Mouse (Mus musculus) kidney, postnatal 36 days (tissue): ENCODE measurements around the gene Rab31.

Experiments used
- DNase-seq, 2 experiments: peaks; one replicate each; pipeline ENCODE4 v3.0.0; 2021 to 2022; ENCODE audit warnings: mixed read lengths in 2 of 2

Rab31 gene

GRCm38 (mm10) chr17:65771951-65772934 lies at the start of gene Rab31:
Gene Rab31, minus strand, starts transcription at chr17:65772752.
- DNase-seq, result peak; percentile 88 to 93

GRCm38 (mm10) chr17:65820197-65820596 lies 47.6 kb upstream of the Rab31 start:
- DNase-seq, result no peak

GRCm38 (mm10) chr17:65813763-65814162 lies 41.2 kb upstream of the Rab31 start:
- DNase-seq, result no peak

GRCm38 (mm10) chr17:65811032-65811431 lies 38.5 kb upstream of the Rab31 start:
- DNase-seq, result no peak

- no peak for DNase-seq
Measured at GRCm38 (mm10) chr17:65806416-65806815, 33.9 kb upstream of the Rab31 start.

GRCm38 (mm10) chr17:65805966-65806365 lies 33.4 kb upstream of the Rab31 start:
- DNase-seq, result no peak

- DNase-seq, result no peak
Measured at GRCm38 (mm10) chr17:65802026-65802425, 29.5 kb upstream of the Rab31 start.

- no peak for DNase-seq
Measured at GRCm38 (mm10) chr17:65800451-65800850, 27.9 kb upstream of the Rab31 start.

GRCm38 (mm10) chr17:65799353-65799752 lies 26.8 kb upstream of the Rab31 start:
- DNase-seq, result no peak

GRCm38 (mm10) chr17:65798446-65798845 lies 25.9 kb upstream of the Rab31 start:
- DNase-seq, result no peak

GRCm38 (mm10) chr17:65796056-65796455 lies 23.5 kb upstream of the Rab31 start:
- no peak for DNase-seq

GRCm38 (mm10) chr17:65794096-65794850 lies 21.7 kb upstream of the Rab31 start:
- no peak for DNase-seq

- peak; percentile 20 to 47 for DNase-seq
Measured at GRCm38 (mm10) chr17:65793307-65793930, 20.9 kb upstream of the Rab31 start.

- DNase-seq, result no peak
Measured at GRCm38 (mm10) chr17:65791161-65791560, 18.6 kb upstream of the Rab31 start.

GRCm38 (mm10) chr17:65789576-65789975 lies 17.0 kb upstream of the Rab31 start:
- no peak for DNase-seq

GRCm38 (mm10) chr17:65788542-65789291 lies 16.2 kb upstream of the Rab31 start:
- peak; percentile 50 to 59 for DNase-seq

- no peak for DNase-seq
Measured at GRCm38 (mm10) chr17:65787261-65787660, 14.7 kb upstream of the Rab31 start.

- DNase-seq, result peak in 1 of 2 experiments; percentile 34
Measured at GRCm38 (mm10) chr17:65786225-65786624, 13.7 kb upstream of the Rab31 start.

GRCm38 (mm10) chr17:65785707-65786106 lies 13.2 kb upstream of the Rab31 start:
- no peak for DNase-seq

- DNase-seq, result no peak
Measured at GRCm38 (mm10) chr17:65784610-65785140, 12.1 kb upstream of the Rab31 start.

- DNase-seq, result peak; percentile 82 to 88
Measured at GRCm38 (mm10) chr17:65783182-65784161, 10.9 kb upstream of the Rab31 start.
